In the genomic region with DNA sequence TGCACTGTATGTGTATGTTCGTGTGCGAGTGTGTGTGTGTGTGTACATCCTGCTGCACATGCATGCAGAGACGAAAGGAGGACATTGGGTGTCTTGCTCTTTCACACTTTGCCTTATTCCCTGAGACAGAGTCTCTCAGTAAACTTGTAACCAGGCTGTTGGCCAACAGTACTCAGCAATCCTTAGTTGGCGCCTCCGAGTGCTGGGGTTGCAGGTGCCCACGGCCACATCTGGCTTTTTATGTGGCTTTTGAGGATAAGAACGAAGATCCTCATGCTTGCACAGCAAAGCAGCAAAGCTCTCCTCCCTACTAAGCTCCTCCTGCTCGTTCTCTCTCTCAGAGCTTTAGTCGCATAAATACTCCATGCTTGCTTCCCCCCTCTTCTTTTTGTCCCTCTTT, we compare ENCODE assay signal across 11 mouse cellular contexts.
"Had no signal": no experiment of that assay in that cellular context is flagged by ENCODE, and none has a peak within 500 bp of the region (broad histone marks: within the 10 kb centered on the region; RNA-seq: fewer than 3 reads in every experiment).

No protein-coding gene starts in this region.

- DNase-seq: kidney, adult 18-20 months; kidney, adult 9 months; kidney, postnatal 14 days; kidney, postnatal 4 days; liver; lung, adult 18-20 months; lung, postnatal 10 days; lung, postnatal 36 days; midbrain, embryonic 14.5 days; right cerebral cortex, postnatal 14 days; spleen, adult 18-20 months had no signal
